Comparison of ENCODE assay signal across 8 mouse cellular contexts in genomic region chr9:102834742-102835591, GRCm38 (mm10). TPM values are rescaled to one million over a fixed set of nuclear protein-coding genes. Genes with fewer than 3 reads are reported as not detected.
DNase-seq lines count a peak whose midpoint lies in the region; ATAC-seq lines count a peak whose summit lies in the region.

Gene Ryk, plus strand, starts transcription at chr9:102834917.

- ATAC-seq in midbrain, embryonic 14.5 days (ENCODE audit: low FRiP score, low TSS enrichment) = peak; percentile 84

- peak within 1 kb of the TSS; percentile 77 for H3K4me2 ChIP-seq in midbrain, embryonic 14.5 days (ENCODE audit: low read length)

- H3K4me3 ChIP-seq in embryonic facial prominence, embryonic 10.5 days = peak within 1 kb of the TSS; percentile 99
- peak within 1 kb of the TSS; percentile 99 for H3K4me3 ChIP-seq in limb, embryonic 10.5 days
- peak within 1 kb of the TSS; percentile 93 for H3K4me3 ChIP-seq in midbrain, embryonic 14.5 days (replicated peaks; ENCODE audit: low read depth, low read length)

- H3K9ac ChIP-seq in midbrain, embryonic 14.5 days (replicated peaks; ENCODE audit: low read length) = peak within 1 kb of the TSS; percentile 93

- H3K27me3 ChIP-seq in embryonic facial prominence, embryonic 10.5 days (replicated peaks; ENCODE audit: low read depth, poor library complexity, severe bottlenecking) = no peaks in the 10 kb centered on the region
- H3K27me3 ChIP-seq in limb, embryonic 10.5 days (ENCODE audit: low read depth, poor library complexity, severe bottlenecking) = no peaks in the 10 kb centered on the region
- H3K27me3 ChIP-seq in midbrain, embryonic 14.5 days (ENCODE audit: control insufficient read depth, insufficient read depth, low read length) = no peaks in the 10 kb centered on the region

- peak within 1 kb of the TSS; percentile 95 for H3K27ac ChIP-seq in embryonic facial prominence, embryonic 10.5 days (replicated peaks)
- H3K27ac ChIP-seq in limb, embryonic 10.5 days = peak within 1 kb of the TSS; percentile 97
- peak within 1 kb of the TSS; percentile 93 for H3K27ac ChIP-seq in midbrain, embryonic 14.5 days (replicated peaks; ENCODE audit: low read depth, low read length)

- no peaks in the 10 kb centered on the region for H3K9me3 ChIP-seq in embryonic facial prominence, embryonic 10.5 days
- H3K9me3 ChIP-seq in limb, embryonic 10.5 days (replicated peaks) = no peaks in the 10 kb centered on the region
- H3K9me3 ChIP-seq in midbrain, embryonic 14.5 days (ENCODE audit: control insufficient read depth, low read length) = no peaks in the 10 kb centered on the region

- peaks cover 48% of the 10 kb centered on the region for H3K4me1 ChIP-seq in embryonic facial prominence, embryonic 10.5 days
- peaks cover 64% of the 10 kb centered on the region for H3K4me1 ChIP-seq in limb, embryonic 10.5 days
- peaks cover 21% of the 10 kb centered on the region for H3K4me1 ChIP-seq in midbrain, embryonic 14.5 days (ENCODE audit: control insufficient read depth, insufficient read depth, low read length)

- no peaks in the 10 kb centered on the region for H3K36me3 ChIP-seq in embryonic facial prominence, embryonic 10.5 days (replicated peaks)
- no peaks in the 10 kb centered on the region for H3K36me3 ChIP-seq in limb, embryonic 10.5 days
- no peaks in the 10 kb centered on the region for H3K36me3 ChIP-seq in midbrain, embryonic 14.5 days (ENCODE audit: control insufficient read depth, insufficient read depth, low read length)

- under 1% methylated on average over 119 of the region's 119 CpGs for WGBS in embryonic facial prominence, embryonic 10.5 days
- WGBS in limb, embryonic 10.5 days = 3% methylated on average over 115 of the region's 119 CpGs
- under 1% methylated on average over 109 of the region's 119 CpGs for WGBS in midbrain, embryonic 14.5 days

- DNase-seq in 3134 (ENCODE audit: extremely low read depth, insufficient read length, low spot score) = peak; percentile 82
- peak; percentile 84 for DNase-seq in adrenal gland, postnatal 10 days
- peak; percentile 87 for DNase-seq in embryonic facial prominence, embryonic 10.5 days (ENCODE audit: low spot score)
- DNase-seq in heart, adult 11 months = peak; percentile 99
- peak; percentile 75 for DNase-seq in kidney, adult 11 months
- DNase-seq in limb, embryonic 10.5 days (ENCODE audit: low spot score) = peak; percentile 86
- peak; percentile 92 for DNase-seq in midbrain, embryonic 14.5 days
- DNase-seq in spleen, postnatal 10 days (ENCODE audit: low spot score in 2 of 2) = peak; percentile 49 to 71

RNA-seq across cellular contexts. Expression of gene Ryk, which starts in this region (rescaled TPM):
- total RNA-seq in adrenal gland, postnatal 10 days (2021) = 10 to 100 TPM; 53.2 to 55.4 TPM
- polyA plus RNA-seq in embryonic facial prominence, embryonic 10.5 days (2016; fragmentation: Nextera tagmentation; extraction: Ambion mirVana) = 15.8 and 15.9 TPM in 2 replicates
- 17.8 and 18.6 TPM in 2 replicates for polyA plus RNA-seq in limb, embryonic 10.5 days (2016; fragmentation: Nextera tagmentation; extraction: Ambion mirVana)
- polyA plus RNA-seq in midbrain, embryonic 14.5 days (2014; fragmentation: Nextera tagmentation; extraction: Ambion mirVana) = 15.5 and 18.5 TPM in 2 replicates

Comparison
In these comparisons a context has a peak if more than half of its experiments do, and no peak if none do; other contexts are left out.
1. Peak in every context shown above with its lines: DNase-seq, ATAC-seq, H3K4me3 ChIP-seq and H3K27ac ChIP-seq.